Mouse (Mus musculus) adrenal gland, postnatal 4 days (tissue): ENCODE results near the gene Atp7b. TPM values are rescaled to one million over a fixed set of nuclear protein-coding genes. Genes with fewer than 3 reads are reported as not detected.

Experiments
- DNase-seq, 2 experiments: peaks; one replicate each; pipeline ENCODE4 v3.0.0; 2021 to 2022; ENCODE audit warnings: low spot score in 2 of 2, mixed read lengths in 2 of 2
- total RNA-seq, 2 experiments: library from RNA; stranded (reverse); gene quantifications; 2 replicates each; pipeline ENCODE4 v1.2.3; 2021

Gene Atp7b
- total RNA-seq, 2 experiments from 2014 or later = 2.7 to 4.5 TPM

- no peak for DNase-seq
Measured at GRCm38 (mm10) chr8:22028973-22029372, 31.1 kb downstream of the Atp7b start.

GRCm38 (mm10) chr8:22025241-22025640 is 34.9 kb downstream of the Atp7b start:
- no peak for DNase-seq

- DNase-seq = no peak
Measured at GRCm38 (mm10) chr8:22022244-22022643, 37.9 kb downstream of the Atp7b start.

GRCm38 (mm10) chr8:22019498-22019897 is 40.6 kb downstream of the Atp7b start:
- no peak for DNase-seq

- DNase-seq = no peak
Measured at GRCm38 (mm10) chr8:22017731-22018130, 42.4 kb downstream of the Atp7b start.

- no peak for DNase-seq
Measured at GRCm38 (mm10) chr8:22013034-22013707, 46.9 kb downstream of the Atp7b start.

GRCm38 (mm10) chr8:22009403-22009802 is 50.7 kb downstream of the Atp7b start:
- no peak for DNase-seq

- DNase-seq = no peak
Measured at GRCm38 (mm10) chr8:22006423-22006822, 53.7 kb downstream of the Atp7b start.

GRCm38 (mm10) chr8:22004750-22005522 is 55.2 kb downstream of the Atp7b start:
- DNase-seq = no peak

- DNase-seq = no peak
Measured at GRCm38 (mm10) chr8:21995181-21995580, 64.9 kb downstream of the Atp7b start.

GRCm38 (mm10) chr8:21992184-21992583 is 67.9 kb downstream of the Atp7b start:
- DNase-seq = no peak

GRCm38 (mm10) chr8:21981664-21982337 is 78.3 kb downstream of the Atp7b start:
- DNase-seq = no peak

GRCm38 (mm10) chr8:21978193-21978592 is 81.9 kb downstream of the Atp7b start:
- DNase-seq = no peak

GRCm38 (mm10) chr8:21969475-21969874 is 90.6 kb downstream of the Atp7b start, which contains the start of gene Ccdc70:
Gene Ccdc70 (plus strand): TSS chr8:21969775.
- no peak for DNase-seq

GRCm38 (mm10) chr8:21966646-21967045 is 93.5 kb downstream of the Atp7b start:
- no peak for DNase-seq

GRCm38 (mm10) chr8:21958414-21958813 is 101.7 kb downstream of the Atp7b start, which contains the start of gene Fam90a1a:
Gene Fam90a1a (plus strand): TSS chr8:21958714.
- no peak for DNase-seq

- no peak for DNase-seq
Measured at GRCm38 (mm10) chr8:21956336-21956735, 103.8 kb downstream of the Atp7b start.

GRCm38 (mm10) chr8:21955321-21955720 is 104.8 kb downstream of the Atp7b start:
- DNase-seq = peak in 1 of 2 experiments; percentile 6

- no peak for DNase-seq
Measured at GRCm38 (mm10) chr8:21947311-21948017, 112.6 kb downstream of the Atp7b start.

- no peak for DNase-seq
Measured at GRCm38 (mm10) chr8:21946462-21946861, 113.6 kb downstream of the Atp7b start, which contains the start of gene Defb13. Gene Defb13 (plus strand): TSS chr8:21946762.
